Mouse (Mus musculus): Measurements from ENCODE around the gene Lrrc57. TPM values are rescaled to one million over a fixed set of nuclear protein-coding genes. Genes with fewer than 3 reads are reported as not detected.

Lrrc57 gene
- polyA plus RNA-seq (2021), result 10.0 TPM

DNA sequence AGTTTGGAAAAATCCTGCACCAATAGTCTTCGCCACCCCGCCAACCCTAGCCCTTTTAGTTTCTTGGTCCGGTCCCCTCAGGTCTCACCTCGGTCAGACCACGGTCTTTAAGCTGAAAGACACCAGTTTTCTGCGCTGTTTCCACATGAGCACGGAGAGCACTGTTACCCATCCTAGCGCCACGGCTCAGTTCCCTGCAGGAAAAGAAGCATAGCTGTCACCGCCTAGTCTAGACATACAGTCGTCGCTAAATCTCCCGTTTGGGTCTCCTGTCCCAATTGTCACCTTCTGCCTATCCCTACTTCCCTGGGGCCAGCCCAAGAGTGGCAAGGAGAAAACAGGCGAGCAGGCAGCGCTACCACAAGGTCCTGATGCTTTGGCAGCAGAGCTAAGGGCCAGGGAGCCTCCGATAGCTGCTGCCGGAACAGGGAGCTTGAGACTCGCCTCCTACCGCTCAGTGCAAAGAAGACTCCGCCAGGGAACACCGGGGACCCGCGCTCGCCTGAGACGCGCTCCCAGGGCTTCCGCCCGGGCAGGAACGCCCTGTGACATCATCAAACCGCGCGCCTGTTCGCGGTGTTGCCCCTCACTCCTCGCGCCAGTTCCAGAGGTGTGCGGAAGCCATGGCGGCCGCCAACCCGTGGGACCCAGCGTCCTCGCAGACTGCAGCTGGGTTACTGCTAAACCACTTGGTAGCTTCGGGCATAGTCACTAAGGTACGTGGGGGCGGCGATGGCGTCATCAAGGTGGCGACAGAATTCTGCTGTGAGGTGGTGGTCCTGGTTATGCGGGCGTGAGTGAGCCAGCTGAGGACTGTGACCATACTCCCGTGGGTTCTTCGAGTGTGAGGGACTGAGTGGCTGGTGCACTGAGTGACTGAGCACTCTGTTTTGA is at the start of gene Lrrc57, which contains the start of gene Haus2:
Gene Lrrc57 (minus strand): TSS at position 691 of the 894 bp plus-strand sequence.
Gene Haus2 (plus strand): TSS at position 554 of the 894 bp plus-strand sequence.
- no peaks in the 10 kb centered on the region for H3K27me3 ChIP-seq
- peak; percentile 37 for DNase-seq (ENCODE audit: low read depth, low spot score)
- in situ Hi-C loops (cut with MboI; ENCODE audit: low pct_unique_long_range_greater_than_20kb), result no loop called here
- ATAC-seq, result peak; percentile 83
- POLR2A ChIA-PET, result interaction anchor here (0.9 to 1.3 kb wide), 2 partner anchors 10 to 258 kb away, joined by 3 read pairs; no protein-coding TSS in a partner anchor
- no peak for TF ChIP-seq CTCF (IDR thresholded peaks at IDR 0.05)
- CTCF ChIA-PET, result interaction anchor here (1.0 to 2.3 kb wide), 6 partner anchors 13 to 130 kb away, joined by 3 to 7 read pairs (median 3); no protein-coding TSS in a partner anchor

GRCm38 (mm10) chr2:120658486-120658885 is 49.2 kb upstream of the Lrrc57 start:
- DNase-seq (ENCODE audit: low read depth, low spot score), result no peak
- no peak for ATAC-seq
- TF ChIP-seq CTCF (IDR thresholded peaks at IDR 0.05), result no peak
- CTCF ChIA-PET, result interaction anchor here (1.0 kb wide), 1 partner anchor 12 kb away, joined by 3 read pairs; no protein-coding TSS in a partner anchor
- POLR2A ChIA-PET, result no interaction called here
- in situ Hi-C loops (cut with MboI; ENCODE audit: low pct_unique_long_range_greater_than_20kb), result no loop called here
- H3K27me3 ChIP-seq, result no peaks in the 10 kb centered on the region

- H3K27me3 ChIP-seq, result no peaks in the 10 kb centered on the region
- in situ Hi-C loops (cut with MboI; ENCODE audit: low pct_unique_long_range_greater_than_20kb), result no loop called here
- ATAC-seq, result no peak
- TF ChIP-seq CTCF (IDR thresholded peaks at IDR 0.05), result no peak
- CTCF ChIA-PET, result no interaction called here
- POLR2A ChIA-PET, result no interaction called here
- DNase-seq (ENCODE audit: low read depth, low spot score), result no peak
Measured at GRCm38 (mm10) chr2:120656711-120657110, 47.4 kb upstream of the Lrrc57 start.

- no peak for DNase-seq (ENCODE audit: low read depth, low spot score)
- no peaks in the 10 kb centered on the region for H3K27me3 ChIP-seq
- POLR2A ChIA-PET, result no interaction called here
Measured at GRCm38 (mm10) chr2:120655905-120656304, 46.6 kb upstream of the Lrrc57 start.

DNA sequence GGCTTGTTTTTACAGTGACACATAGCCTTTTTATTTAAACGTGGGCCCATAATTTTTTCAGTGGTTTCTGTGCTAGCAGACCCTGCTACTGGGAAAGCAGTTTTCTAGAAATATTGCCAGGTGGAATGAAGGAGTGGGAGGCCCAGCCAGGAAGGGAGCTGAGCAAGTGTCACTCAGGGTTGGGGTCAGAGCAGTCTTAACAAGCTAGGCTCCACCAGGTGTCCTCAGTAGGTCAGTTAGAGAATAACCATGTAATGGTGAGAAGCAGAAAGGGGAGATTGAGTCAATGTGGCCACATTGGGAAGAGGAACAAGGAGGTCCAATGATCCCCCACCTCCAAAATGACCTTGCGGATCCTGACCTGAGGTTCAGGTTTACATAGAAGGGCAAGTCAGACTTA is 45.4 kb upstream of the Lrrc57 start:
- no peaks in the 10 kb centered on the region for H3K27me3 ChIP-seq
- ChIA-PET CTCF (interaction anchor here (1.0 to 1.1 kb wide), 2 partner anchors 9 to 22 kb away, joined by 3 read pairs; no protein-coding TSS in a partner anchor), POLR2A (no interaction called here)
- no peak for ATAC-seq
- no peak for TF ChIP-seq CTCF (IDR thresholded peaks at IDR 0.05)
- no peak for DNase-seq (ENCODE audit: low read depth, low spot score)
- in situ Hi-C loops (cut with MboI; ENCODE audit: low pct_unique_long_range_greater_than_20kb), result no loop called here

More at GRCm38 (mm10) chr2:120655905-120656304, 46.6 kb upstream of the Lrrc57 start:
- no peak for ATAC-seq
- CTCF ChIA-PET, result interaction anchor here (1.1 kb wide), 1 partner anchor 24 kb away, joined by 3 read pairs; no protein-coding TSS in a partner anchor
- no peak for TF ChIP-seq CTCF (IDR thresholded peaks at IDR 0.05)
- in situ Hi-C loops (cut with MboI; ENCODE audit: low pct_unique_long_range_greater_than_20kb), result no loop called here

- no peaks in the 10 kb centered on the region for H3K27me3 ChIP-seq
- TF ChIP-seq CTCF (IDR thresholded peaks at IDR 0.05), result no peak
- no peak for DNase-seq (ENCODE audit: low read depth, low spot score)
- in situ Hi-C loops (cut with MboI; ENCODE audit: low pct_unique_long_range_greater_than_20kb), result no loop called here
- ChIA-PET POLR2A (no interaction called here), CTCF (no interaction called here)
- ATAC-seq, result no peak
Measured at GRCm38 (mm10) chr2:120652925-120653284, 43.6 kb upstream of the Lrrc57 start.

DNA sequence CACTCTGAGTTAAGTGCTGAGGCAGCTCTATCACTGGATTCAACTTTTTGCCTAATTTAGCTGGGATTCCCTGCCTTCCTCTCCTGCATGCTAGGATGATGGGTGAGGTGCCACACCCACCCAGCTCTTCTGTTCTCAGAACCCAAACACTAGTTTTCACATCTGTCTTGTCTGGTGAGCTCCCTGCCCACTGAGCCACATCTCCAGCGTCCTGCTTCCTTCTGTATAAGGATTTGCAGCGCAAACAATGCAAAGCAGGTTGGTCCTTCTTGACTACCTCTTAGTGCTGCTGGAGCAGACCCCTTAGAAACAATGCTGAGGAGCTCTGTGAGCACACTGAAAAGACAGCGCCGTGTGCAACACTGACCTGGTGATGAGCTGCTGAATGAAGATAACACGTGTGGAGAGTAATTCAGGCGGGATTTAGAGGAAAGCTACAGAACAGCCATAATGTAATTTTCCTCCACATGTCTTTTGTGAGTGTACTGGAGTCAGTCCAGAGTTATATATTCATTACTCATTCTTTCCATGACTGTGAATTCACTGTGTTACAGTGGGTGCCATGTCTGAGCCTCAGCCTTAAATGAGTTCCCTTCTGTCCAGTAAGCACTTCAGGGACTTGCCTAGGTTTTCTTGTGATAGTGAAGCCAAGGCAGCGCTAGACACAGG is 43.1 kb upstream of the Lrrc57 start:
- POLR2A ChIA-PET, result no interaction called here
- ATAC-seq (no peak), DNase-seq (ENCODE audit: low read depth, low spot score) (no peak)
- in situ Hi-C loops (cut with MboI; ENCODE audit: low pct_unique_long_range_greater_than_20kb), result no loop called here
- no peaks in the 10 kb centered on the region for H3K27me3 ChIP-seq
- CTCF ChIA-PET, result no interaction called here
- no peak for TF ChIP-seq CTCF (IDR thresholded peaks at IDR 0.05)

GRCm38 (mm10) chr2:120646777-120647176 is 37.5 kb upstream of the Lrrc57 start:
- POLR2A ChIA-PET, result no interaction called here
- ATAC-seq, result no peak
- in situ Hi-C loops (cut with MboI; ENCODE audit: low pct_unique_long_range_greater_than_20kb), result no loop called here
- no peaks in the 10 kb centered on the region for H3K27me3 ChIP-seq
- TF ChIP-seq CTCF (IDR thresholded peaks at IDR 0.05), result no peak
- DNase-seq (ENCODE audit: low read depth, low spot score), result no peak
- CTCF ChIA-PET, result no interaction called here

DNA sequence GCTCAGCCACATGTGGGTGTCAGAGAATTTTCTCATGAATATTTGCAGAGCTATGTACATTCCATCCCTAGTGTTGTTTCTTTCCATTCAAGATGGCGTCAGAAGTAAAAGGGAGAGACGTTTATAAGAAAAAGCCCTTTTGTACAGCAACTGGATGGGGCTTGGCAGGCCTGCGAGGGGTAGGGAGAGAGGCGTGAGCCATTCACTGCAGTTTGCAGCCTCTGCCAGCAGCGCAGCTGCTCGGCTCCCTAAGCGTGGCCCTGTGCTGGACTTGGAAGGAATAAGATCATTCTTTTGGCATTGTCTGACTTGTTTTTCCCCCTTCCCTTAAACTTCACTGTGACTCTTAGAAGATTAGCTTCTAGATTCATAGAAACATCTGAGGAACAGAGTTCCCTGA is 34.5 kb upstream of the Lrrc57 start:
- no peak for ATAC-seq
- no peak for DNase-seq (ENCODE audit: low read depth, low spot score)
- no peaks in the 10 kb centered on the region for H3K27me3 ChIP-seq
- ChIA-PET POLR2A (interaction anchor here (0.7 kb wide), 1 partner anchor 191 kb away, joined by 3 read pairs; no protein-coding TSS in a partner anchor), CTCF (no interaction called here)
- in situ Hi-C loops (cut with MboI; ENCODE audit: low pct_unique_long_range_greater_than_20kb), result no loop called here
- TF ChIP-seq CTCF (IDR thresholded peaks at IDR 0.05), result no peak

GRCm38 (mm10) chr2:120640835-120641234 is 31.5 kb upstream of the Lrrc57 start:
- no peak for TF ChIP-seq CTCF (IDR thresholded peaks at IDR 0.05)
- H3K27me3 ChIP-seq, result no peaks in the 10 kb centered on the region
- CTCF ChIA-PET, result no interaction called here
- no peak for ATAC-seq
- in situ Hi-C loops (cut with MboI; ENCODE audit: low pct_unique_long_range_greater_than_20kb), result no loop called here
- POLR2A ChIA-PET, result no interaction called here
- DNase-seq (ENCODE audit: low read depth, low spot score), result no peak

GRCm38 (mm10) chr2:120631957-120632356 is 22.6 kb upstream of the Lrrc57 start:
- in situ Hi-C loops (cut with MboI; ENCODE audit: low pct_unique_long_range_greater_than_20kb), result no loop called here
- ChIA-PET CTCF (interaction anchor here (1.0 to 1.3 kb wide), 3 partner anchors 10 to 31 kb away, joined by 3 to 4 read pairs (median 3); no protein-coding TSS in a partner anchor), POLR2A (no interaction called here)
- DNase-seq (ENCODE audit: low read depth, low spot score) (no peak), ATAC-seq (no peak)
- H3K27me3 ChIP-seq, result no peaks in the 10 kb centered on the region
- no peak for TF ChIP-seq CTCF (IDR thresholded peaks at IDR 0.05)
